Mouse (Mus musculus) left cerebral cortex, postnatal 36 days (tissue): Measurements from ENCODE around the gene Rasip1. TPM values are rescaled to one million over a fixed set of nuclear protein-coding genes. Genes with fewer than 3 reads are reported as not detected.
A peak's percentile ranks its signal among the peaks of the same experiment; 100 is the strongest.

ENCODE experiments used
- DNase-seq, 2 experiments: peaks; one replicate each; pipeline ENCODE4 v3.0.0; 2021 to 2022; ENCODE audit warnings: low spot score in 2 of 2, mixed read lengths in 1 of 2
- intact Hi-C: fragments of 180-260 bp; cut with DNase I; formaldehyde crosslinking; loops from one replicate; pipeline ENCODE4 v1.15.1; 2025
- total RNA-seq, 2 experiments: library from RNA; stranded (reverse); gene quantifications; 2 replicates each; pipeline ENCODE4 v1.2.3; 2021

The Rasip1 gene
- total RNA-seq, 2 experiments from 2014 or later = 6.9 to 8.0 TPM

- DNase-seq = no peak
- intact Hi-C loops = no loop called here
Observed at GRCm38 (mm10) chr7:45678513-45678912, 51.2 kb downstream of the Rasip1 start.

GRCm38 (mm10) chr7:45679966-45680621, 52.8 kb downstream of the Rasip1 start:
- DNase-seq = no peak
- intact Hi-C loops = loop anchor here (5.0 to 10.0 kb wide), 3 partner anchors 38 to 205 kb away; no protein-coding TSS in a partner anchor

GRCm38 (mm10) chr7:45681046-45681736, 53.9 kb downstream of the Rasip1 start:
- intact Hi-C loops = loop anchor here (5.0 to 10.0 kb wide), 3 partner anchors 39 to 206 kb away; no protein-coding TSS in a partner anchor

GRCm38 (mm10) chr7:45682144-45683126, 55.1 kb downstream of the Rasip1 start:
- DNase-seq = peak; percentile 81 to 85
- intact Hi-C loops = loop anchor here (5.0 to 10.0 kb wide), 3 partner anchors 40 to 208 kb away; no protein-coding TSS in a partner anchor

More at GRCm38 (mm10) chr7:45681046-45681736, 53.9 kb downstream of the Rasip1 start:
- no peak for DNase-seq

- DNase-seq = no peak
- intact Hi-C loops = loop anchor here (5.0 to 10.0 kb wide), 3 partner anchors 41 to 209 kb away; no protein-coding TSS in a partner anchor
Observed at GRCm38 (mm10) chr7:45683396-45684050, 56.2 kb downstream of the Rasip1 start, which contains the start of gene Ntn5. Gene Ntn5, plus strand, starts transcription at chr7:45684022.

- no peak for DNase-seq
- intact Hi-C loops = loop anchor here (10.0 kb wide), 1 partner anchor 211 kb away; no protein-coding TSS in a partner anchor
Observed at GRCm38 (mm10) chr7:45685811-45686210, 58.5 kb downstream of the Rasip1 start.

- DNase-seq = no peak
- intact Hi-C loops = loop anchor here (10.0 kb wide), 1 partner anchor 212 kb away; no protein-coding TSS in a partner anchor
Observed at GRCm38 (mm10) chr7:45686841-45687240, 59.6 kb downstream of the Rasip1 start.

Other genes with a start within 250 kb of the Rasip1 start
- gene Snrnp70, start 231.7 kb upstream of the Rasip1 start, total RNA-seq = 100 to 1,000 TPM; 273 to 486 TPM
- not detected for gene Kcna7, start 221.8 kb upstream of the Rasip1 start, total RNA-seq
- not detected for gene Ntf5, start 213.8 kb upstream of the Rasip1 start, total RNA-seq
- not detected for gene Lhb, start 206.7 kb upstream of the Rasip1 start, total RNA-seq
- 10 to 100 TPM; 14.1 to 16.9 TPM for gene Gys1, start 192.6 kb upstream of the Rasip1 start, total RNA-seq
- 10 to 100 TPM; 39.7 to 41.5 TPM for gene Ruvbl2, start 189.4 kb upstream of the Rasip1 start, total RNA-seq
- 100 to 1,000 TPM; 198 to 232 TPM for gene Ftl1, start 167.6 kb upstream of the Rasip1 start, total RNA-seq
- 10 to 100 TPM; 63.6 to 64.0 TPM for gene Bax, start 160.6 kb upstream of the Rasip1 start, total RNA-seq
- gene Tulp2, start 145.6 kb upstream of the Rasip1 start, total RNA-seq = not detected
- gene Gm45808, start 140.7 kb upstream of the Rasip1 start, total RNA-seq = under 1 TPM in 1 of 2 experiments, not detected in 1; 0.57 TPM
- gene Dhdh, start 138.7 kb upstream of the Rasip1 start, total RNA-seq = 1 to 10 TPM; 4.0 to 4.8 TPM
- 10 to 100 TPM; 96.8 to 98.9 TPM for gene Nucb1, start 117.1 kb upstream of the Rasip1 start, total RNA-seq
- gene Ppp1r15a, start 101.2 kb upstream of the Rasip1 start, total RNA-seq = 10 to 100 TPM; 24.2 to 31.3 TPM
- gene Plekha4, start 101.2 kb upstream of the Rasip1 start, total RNA-seq = 1 to 10 TPM; 3.7 to 5.2 TPM
- under 1 TPM in 1 of 2 experiments, not detected in 1; 0.39 TPM for gene Hsd17b14, start 72.6 kb upstream of the Rasip1 start, total RNA-seq
- gene Bcat2, start 57.3 kb upstream of the Rasip1 start, total RNA-seq = 10 to 100 TPM; 18.8 to 27.5 TPM
- gene Fgf21, start 12.0 kb upstream of the Rasip1 start, total RNA-seq = not detected
- not detected for gene Fut1, start 10.2 kb upstream of the Rasip1 start, total RNA-seq
- not detected for gene Izumo1, start 5.7 kb upstream of the Rasip1 start, total RNA-seq
- gene Mamstr, start 12.5 kb downstream of the Rasip1 start, total RNA-seq = 1 to 10 TPM; 4.1 to 5.1 TPM
- under 1 TPM in 1 of 2 experiments, not detected in 1; 0.63 TPM for gene Fut2, start 38.9 kb downstream of the Rasip1 start, total RNA-seq
- 1 to 10 TPM; 4.2 to 5.7 TPM for gene Ntn5, start 56.5 kb downstream of the Rasip1 start, total RNA-seq
- under 1 TPM; 0.37 to 0.48 TPM for gene Sec1, start 66.9 kb downstream of the Rasip1 start, total RNA-seq
- 100 to 1,000 TPM; 209 to 228 TPM for gene Car11, start 72.4 kb downstream of the Rasip1 start, total RNA-seq
- gene Dbp, start 77.6 kb downstream of the Rasip1 start, total RNA-seq = 100 to 1,000 TPM; 128 to 138 TPM
- 100 to 1,000 TPM; 284 to 337 TPM for gene Rpl18, start 88.0 kb downstream of the Rasip1 start, total RNA-seq
- 10 to 100 TPM; 29.9 to 30.0 TPM for gene Sphk2, start 90.5 kb downstream of the Rasip1 start, total RNA-seq
- not detected for gene Fam83e, start 93.7 kb downstream of the Rasip1 start, total RNA-seq
- not detected for gene Spaca4, start 98.3 kb downstream of the Rasip1 start, total RNA-seq
- 100 to 1,000 TPM; 225 to 267 TPM for gene Lmtk3, start 156.2 kb downstream of the Rasip1 start, total RNA-seq
- gene Sult2b1, start 157.2 kb downstream of the Rasip1 start, total RNA-seq = 10 to 100 TPM; 11.4 to 13.8 TPM
- 100 to 1,000 TPM; 199 to 210 TPM for gene Cyth2, start 187.1 kb downstream of the Rasip1 start, total RNA-seq
- gene Kcnj14, start 197.3 kb downstream of the Rasip1 start, total RNA-seq = 1 to 10 TPM; 2.3 to 3.0 TPM
- gene Grwd1, start 203.5 kb downstream of the Rasip1 start, total RNA-seq = 10 to 100 TPM; 19.5 to 21.0 TPM
- gene Kdelr1, start 245.3 kb downstream of the Rasip1 start, total RNA-seq = 10 to 100 TPM; 71.0 to 80.0 TPM